Mouse (Mus musculus) lung, embryonic 14.5 days (tissue): ENCODE measurements around the gene Tenm3. TPM values are rescaled to one million over a fixed set of nuclear protein-coding genes. Genes with fewer than 3 reads are reported as not detected.

Source experiments
- ATAC-seq: fragments of 200-750 bp; cut with Nextera tagmentation; 2 replicates; pipeline ENCODE4 v1.8.0; 2017; ENCODE audit warnings: mild to moderate bottlenecking, moderate TSS enrichment, moderate library complexity; ENCODE audit not compliant: insufficient read depth
- DNase-seq: peaks from one replicate; pipeline ENCODE4 v3.0.0-alpha.2; 2015
- H3K27ac ChIP-seq: fragments of 300-500 bp; sonication (generic); 2 replicates; pipeline ENCODE4 v1.5.1; 2014; ENCODE audit warnings: low read depth, mild to moderate bottlenecking, moderate library complexity
- H3K27me3 ChIP-seq: fragments of 300-500 bp; sonication (generic); 2 replicates; pipeline ENCODE4 v1.6.1; 2014; ENCODE audit warnings: low read length, control low read depth; ENCODE audit not compliant: insufficient read depth
- H3K36me3 ChIP-seq: fragments of 300-500 bp; sonication (generic); 2 replicates; pipeline ENCODE4 v1.6.1; 2014; ENCODE audit warnings: control low read depth; ENCODE audit not compliant: insufficient read depth
- H3K4me1 ChIP-seq: fragments of 300-500 bp; sonication (generic); 2 replicates; pipeline ENCODE4 v1.6.1; 2014; ENCODE audit warnings: antibody characterized with exemption, control low read depth; ENCODE audit not compliant: insufficient read depth
- H3K4me2 ChIP-seq: fragments of 300-500 bp; sonication (generic); 2 replicates; pipeline ENCODE4 v1.6.1; 2014; ENCODE audit warnings: mild to moderate bottlenecking
- H3K4me3 ChIP-seq: fragments of 300-500 bp; sonication (generic); 2 replicates; pipeline ENCODE4 v1.5.1; 2014; ENCODE audit warnings: low read depth, low read length
- H3K9ac ChIP-seq: fragments of 300-500 bp; sonication (generic); 2 replicates; pipeline ENCODE4 v1.6.1; 2014
- H3K9me3 ChIP-seq: fragments of 300-500 bp; sonication (generic); 2 replicates; pipeline ENCODE4 v1.6.1; 2016; ENCODE audit warnings: low read depth, low read length, control low read depth
- CTCF ChIP-seq: IDR thresholded peaks from 2 replicates; pipeline ENCODE4 v1.5.1; 2016; ENCODE audit warnings: antibody characterized with exemption, low read depth
- WGBS: fragments of 180-500 bp; shearing (Covaris S2); extraction: QIAGEN DNeasy Blood & Tissue Kit; methylation state at CpG from one replicate; pipeline ENCODE4 v1.1.7; 2014; 5-methylcytosine and 5-hydroxymethylcytosine counted together
- polyA plus RNA-seq: library from polyadenylated mRNA; unstranded; fragments of >200 nt; fragmentation: Nextera tagmentation; extraction: Ambion mirVana; gene quantifications from 2 replicates; pipeline ENCODE4 v1.2.1, GENCODE M21; 2014

Gene Tenm3
- polyA plus RNA-seq, 1 experiment from 2014 or later = 9.8 TPM

DNA sequence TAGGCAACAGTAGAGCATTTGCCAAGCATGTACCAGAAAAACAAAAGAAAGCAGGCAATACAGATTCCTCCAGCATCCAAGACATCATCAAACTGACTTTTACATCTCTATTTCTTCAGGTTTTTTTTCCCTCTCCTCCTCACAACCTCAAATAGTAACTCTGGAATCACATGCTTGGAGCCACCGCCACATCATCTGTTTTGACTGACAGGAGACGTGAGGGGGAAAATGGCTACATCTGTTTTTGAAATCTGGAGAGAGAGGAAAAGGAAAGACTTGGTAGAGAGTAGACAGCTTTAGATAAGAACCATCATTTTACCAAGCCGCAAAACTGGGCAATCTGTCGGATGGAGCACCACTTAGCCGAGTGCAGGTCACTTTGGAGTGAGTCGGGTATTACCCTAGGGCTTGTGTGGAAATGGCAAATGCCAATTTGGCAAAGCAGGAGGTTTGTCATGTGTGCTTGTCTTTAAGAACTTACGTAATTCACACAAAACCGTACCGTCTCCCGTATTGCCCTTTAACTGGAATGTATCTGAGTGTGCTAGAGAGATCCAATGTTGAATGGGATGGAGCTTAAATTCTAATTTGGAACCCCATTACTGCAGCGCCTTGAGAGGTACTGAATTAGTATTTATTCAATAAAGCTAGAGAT, 312.7 kb downstream of the Tenm3 start:
- DNase-seq (no peak), ATAC-seq (no peak)
- no peak overlapping the region for H3K27ac ChIP-seq
- TF ChIP-seq CTCF = no peak
- no peaks in the 10 kb centered on the region for H3K4me1 ChIP-seq
- H3K4me2 ChIP-seq = no peak overlapping the region
- H3K9me3 ChIP-seq = no peaks in the 10 kb centered on the region
- no peaks in the 10 kb centered on the region for H3K27me3 ChIP-seq
- WGBS = 84% methylated on average over 11 of the region's 11 CpGs
- no peak overlapping the region for H3K4me3 ChIP-seq
- H3K36me3 ChIP-seq = no peaks in the 10 kb centered on the region
- H3K9ac ChIP-seq = no peak overlapping the region

DNA sequence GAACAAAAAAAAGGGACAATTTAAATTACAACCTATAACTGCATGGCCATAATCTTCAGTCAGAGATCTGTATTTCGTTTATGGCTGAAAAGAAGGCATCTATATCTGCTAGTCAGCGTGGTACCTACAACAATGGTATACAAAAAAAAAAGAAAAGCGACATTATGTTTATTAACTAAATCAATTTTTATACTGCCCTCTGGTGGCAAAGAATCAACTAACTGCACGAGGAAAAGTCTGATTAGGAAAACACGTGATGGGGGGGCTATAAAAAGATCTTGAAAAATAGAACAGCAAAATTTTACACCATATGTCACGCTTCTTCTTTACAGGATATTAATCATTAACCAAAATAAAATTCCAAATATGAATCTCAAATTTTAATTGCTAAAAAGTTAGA, 316.3 kb downstream of the Tenm3 start:
- H3K9me3 ChIP-seq = no peaks in the 10 kb centered on the region
- H3K4me3 ChIP-seq = no peak overlapping the region
- no peak for ATAC-seq
- H3K27ac ChIP-seq = no peak overlapping the region
- H3K36me3 ChIP-seq = no peaks in the 10 kb centered on the region
- peak; percentile 82 for DNase-seq
- no peak overlapping the region for H3K4me2 ChIP-seq
- no peaks in the 10 kb centered on the region for H3K4me1 ChIP-seq
- peak; percentile 53 for TF ChIP-seq CTCF
- WGBS = 27% methylated on average over 6 of the region's 6 CpGs
- H3K9ac ChIP-seq = no peak overlapping the region
- no peaks in the 10 kb centered on the region for H3K27me3 ChIP-seq

DNA sequence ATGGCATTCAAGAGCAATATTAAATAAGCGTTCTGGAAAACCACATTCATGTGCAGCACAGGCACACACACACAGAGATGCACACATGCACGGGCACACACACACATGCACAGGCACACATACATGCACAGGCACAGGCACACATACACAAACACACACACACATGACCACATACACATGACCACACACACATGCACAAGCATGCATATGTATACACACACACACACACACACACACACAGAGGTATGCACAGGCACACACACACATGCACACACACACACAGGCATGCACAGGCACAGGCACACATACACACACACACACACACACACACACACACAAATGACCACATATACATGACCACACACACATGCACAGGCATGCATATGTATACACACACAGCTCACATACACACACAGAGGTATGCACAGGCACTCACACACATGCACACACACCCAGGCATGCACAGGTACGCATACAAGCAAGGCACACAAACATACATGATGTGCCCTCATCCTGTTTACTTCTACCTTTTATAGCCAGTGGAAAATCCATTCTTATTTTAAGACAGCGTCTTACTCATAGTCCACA, 321.1 kb downstream of the Tenm3 start:
- Histone ChIP-seq H3K4me2 (no peak overlapping the region), H3K4me3 (no peak overlapping the region), H3K9me3 (no peaks in the 10 kb centered on the region), H3K9ac (no peak overlapping the region), H3K27me3 (no peaks in the 10 kb centered on the region), H3K36me3 (no peaks in the 10 kb centered on the region), H3K4me1 (no peaks in the 10 kb centered on the region), H3K27ac (no peak overlapping the region)
- ATAC-seq (no peak), DNase-seq (no peak)
- no peak for TF ChIP-seq CTCF
- 86% methylated on average over 4 of the region's 4 CpGs for WGBS

GRCm38 (mm10) chr8:48522004-48522403, 321.7 kb downstream of the Tenm3 start:
- no peak overlapping the region for H3K4me2 ChIP-seq
- no peaks in the 10 kb centered on the region for H3K27me3 ChIP-seq
- H3K4me1 ChIP-seq = no peaks in the 10 kb centered on the region
- DNase-seq (no peak), ATAC-seq (no peak)
- H3K9ac ChIP-seq = no peak overlapping the region
- H3K4me3 ChIP-seq = no peak overlapping the region
- H3K27ac ChIP-seq = no peak overlapping the region
- TF ChIP-seq CTCF = no peak
- H3K36me3 ChIP-seq = no peaks in the 10 kb centered on the region
- WGBS = 87% methylated on average over 8 of the region's 8 CpGs
- H3K9me3 ChIP-seq = no peaks in the 10 kb centered on the region

GRCm38 (mm10) chr8:48517431-48517830, 326.3 kb downstream of the Tenm3 start:
- Histone ChIP-seq H3K27me3 (no peaks in the 10 kb centered on the region), H3K9ac (no peak overlapping the region), H3K4me1 (no peaks in the 10 kb centered on the region), H3K9me3 (no peaks in the 10 kb centered on the region), H3K36me3 (no peaks in the 10 kb centered on the region), H3K4me2 (no peak overlapping the region), H3K4me3 (no peak overlapping the region), H3K27ac (no peak overlapping the region)
- no peak for TF ChIP-seq CTCF
- ATAC-seq = no peak
- DNase-seq = no peak

DNA sequence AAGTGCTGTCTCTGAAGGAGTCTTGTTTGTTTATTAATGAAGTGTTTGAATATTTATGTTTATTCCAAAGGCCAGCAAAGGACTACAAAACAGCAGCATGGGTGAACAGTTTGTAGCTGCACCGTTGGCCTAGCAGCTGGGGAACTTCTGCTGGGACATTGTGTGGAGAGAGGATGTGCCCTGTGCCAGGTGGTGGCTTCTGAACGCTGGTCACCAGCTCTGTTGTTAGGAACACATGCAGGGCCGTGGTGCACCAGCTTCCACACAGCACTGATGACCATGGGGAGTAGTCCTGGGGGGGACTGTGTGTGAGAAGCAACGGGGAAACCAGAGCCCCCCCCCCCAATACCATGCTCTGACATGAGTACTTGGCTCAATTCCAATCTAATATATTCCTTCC, 329.5 kb downstream of the Tenm3 start:
- H3K9ac ChIP-seq = no peak overlapping the region
- no peak overlapping the region for H3K4me2 ChIP-seq
- no peak overlapping the region for H3K27ac ChIP-seq
- 56% methylated on average over 4 of the region's 4 CpGs for WGBS
- H3K36me3 ChIP-seq = no peaks in the 10 kb centered on the region
- H3K4me1 ChIP-seq = no peaks in the 10 kb centered on the region
- H3K27me3 ChIP-seq = no peaks in the 10 kb centered on the region
- DNase-seq (peak; percentile 13), ATAC-seq (peak; percentile 51; the same call in 1 of the 2 replicates)
- H3K9me3 ChIP-seq = no peaks in the 10 kb centered on the region
- no peak for TF ChIP-seq CTCF
- no peak overlapping the region for H3K4me3 ChIP-seq

GRCm38 (mm10) chr8:48513801-48514200, 329.9 kb downstream of the Tenm3 start:
- Histone ChIP-seq H3K9ac (no peak overlapping the region), H3K36me3 (no peaks in the 10 kb centered on the region), H3K27me3 (no peaks in the 10 kb centered on the region), H3K27ac (no peak overlapping the region), H3K4me1 (no peaks in the 10 kb centered on the region), H3K9me3 (no peaks in the 10 kb centered on the region), H3K4me3 (no peak overlapping the region), H3K4me2 (no peak overlapping the region)
- no peak for DNase-seq
- 68% methylated on average over 7 of the region's 7 CpGs for WGBS
- ATAC-seq = peak; percentile 5; the same call in 1 of the 2 replicates
- no peak for TF ChIP-seq CTCF

DNA sequence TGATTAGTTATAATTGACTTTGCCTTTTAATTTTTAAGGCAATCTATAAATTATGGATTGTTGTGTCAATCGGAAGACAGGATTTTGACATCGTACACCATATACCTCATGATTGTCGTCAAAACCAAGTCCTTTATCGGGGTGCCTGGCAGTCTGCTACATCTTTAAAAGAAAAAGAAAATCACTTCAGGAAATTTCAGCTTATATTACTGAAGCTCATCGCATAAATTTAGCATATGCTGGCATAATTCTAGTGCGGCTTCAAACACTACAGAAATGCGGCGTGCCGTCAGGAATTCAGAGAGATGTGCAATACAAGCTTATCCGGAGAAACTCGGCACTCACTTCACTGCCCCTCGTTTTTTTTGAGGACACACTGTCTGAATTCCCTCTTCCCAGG, 332.2 kb downstream of the Tenm3 start:
- no peak overlapping the region for H3K27ac ChIP-seq
- no peaks in the 10 kb centered on the region for H3K27me3 ChIP-seq
- peak overlapping the region; percentile 2; the same call in 1 of the 2 replicates for H3K4me2 ChIP-seq
- H3K9ac ChIP-seq = no peak overlapping the region
- H3K9me3 ChIP-seq = no peaks in the 10 kb centered on the region
- H3K4me3 ChIP-seq = no peak overlapping the region
- no peak for DNase-seq
- 81% methylated on average over 12 of the region's 12 CpGs for WGBS
- no peak for TF ChIP-seq CTCF
- ATAC-seq = no peak
- no peaks in the 10 kb centered on the region for H3K36me3 ChIP-seq
- H3K4me1 ChIP-seq = no peaks in the 10 kb centered on the region
